8 mouse cellular contexts compared by ENCODE assay signal in genomic region chr8:122550995-122551264, GRCm38 (mm10). TPM values are rescaled to one million over a fixed set of nuclear protein-coding genes. Genes with fewer than 3 reads are reported as not detected.
DNase-seq lines count a peak whose midpoint lies in the region; ATAC-seq and TF ChIP-seq lines count a peak whose summit lies in the region.

No protein-coding gene starts in this region.

- no peak for TF ChIP-seq POLR2A in myocyte (IDR thresholded peaks at IDR 0.05; ENCODE audit: insufficient read length, low read depth)

- H3K4me3 ChIP-seq in left cerebral cortex, adult 2 months: peak overlapping the region; percentile 52
- H3K4me3 ChIP-seq in embryonic facial prominence, embryonic 13.5 days: peak overlapping the region; percentile 83
- peak overlapping the region; percentile 87 for H3K4me3 ChIP-seq in intestine, embryonic 15.5 days (replicated peaks)
- peak overlapping the region; percentile 86 for H3K4me3 ChIP-seq in myocyte

- peaks cover 54% of the 10 kb centered on the region for H3K4me1 ChIP-seq in embryonic facial prominence, embryonic 13.5 days
- peaks cover 48% of the 10 kb centered on the region for H3K4me1 ChIP-seq in intestine, embryonic 15.5 days (replicated peaks)

- peak overlapping the region; percentile 77 for H3ac ChIP-seq in myocyte (ENCODE audit: control insufficient read depth, insufficient read length)

- no peak for DNase-seq in left cerebral cortex, adult 2 months (ENCODE audit: extremely low spot score in 1 of 2, low spot score in 2 of 2)
- no peak for DNase-seq in left cerebral cortex, adult 18-20 months (ENCODE audit: low spot score in 2 of 2)
- no peak for DNase-seq in layer of hippocampus, postnatal 10 days (ENCODE audit: low spot score in 2 of 2)
- DNase-seq in ovary, postnatal 14 days (ENCODE audit: low spot score): no peak
- DNase-seq in retina, postnatal 1 day: no peak

- H3K27ac ChIP-seq in left cerebral cortex, adult 2 months: peak overlapping the region; percentile 34; the same call in 1 of the 2 replicates
- H3K27ac ChIP-seq in embryonic facial prominence, embryonic 13.5 days: peak overlapping the region; percentile 87
- peak overlapping the region; percentile 90 for H3K27ac ChIP-seq in intestine, embryonic 15.5 days

- H3K79me2 ChIP-seq in myocyte (ENCODE audit: control insufficient read depth, insufficient read depth): peaks cover 45% of the 10 kb centered on the region

- peak overlapping the region; percentile 91 for H3K9ac ChIP-seq in embryonic facial prominence, embryonic 13.5 days
- H3K9ac ChIP-seq in intestine, embryonic 15.5 days: peak overlapping the region; percentile 85

- peaks cover 5% of the 10 kb centered on the region; the same call in 1 of the 2 replicates for H3K36me3 ChIP-seq in embryonic facial prominence, embryonic 13.5 days
- no peaks in the 10 kb centered on the region for H3K36me3 ChIP-seq in intestine, embryonic 15.5 days
- H3K36me3 ChIP-seq in myocyte (ENCODE audit: control insufficient read depth, insufficient read depth): peaks cover 3% of the 10 kb centered on the region

- peak overlapping the region; percentile 84 for H3K4me2 ChIP-seq in embryonic facial prominence, embryonic 13.5 days
- H3K4me2 ChIP-seq in intestine, embryonic 15.5 days (replicated peaks): peak overlapping the region; percentile 92
- peak overlapping the region; percentile 2 for H3K4me2 ChIP-seq in myocyte (ENCODE audit: low read depth)

- intact Hi-C loops in left cerebral cortex, adult 2 months (cut with DNase I): loop anchor here (1.0 kb wide), 1 partner anchor 50 kb away; no protein-coding TSS in a partner anchor

- no peaks in the 10 kb centered on the region for H3K9me3 ChIP-seq in embryonic facial prominence, embryonic 13.5 days
- no peaks in the 10 kb centered on the region for H3K9me3 ChIP-seq in intestine, embryonic 15.5 days

- no peaks in the 10 kb centered on the region for H3K27me3 ChIP-seq in embryonic facial prominence, embryonic 13.5 days
- no peaks in the 10 kb centered on the region for H3K27me3 ChIP-seq in intestine, embryonic 15.5 days (replicated peaks)
- H3K27me3 ChIP-seq in myocyte (ENCODE audit: control insufficient read depth, insufficient read depth, insufficient read length): no peaks in the 10 kb centered on the region

- TF ChIP-seq CTCF in left cerebral cortex, adult 2 months (IDR thresholded peaks at IDR 0.05): no peak

- 0% methylated on average over 42 of the region's 43 CpGs for WGBS in embryonic facial prominence, embryonic 13.5 days
- 0% methylated on average over 43 of the region's 43 CpGs for WGBS in intestine, embryonic 15.5 days

- no peak for ATAC-seq in embryonic facial prominence, embryonic 13.5 days (ENCODE audit: insufficient number of reproducible peaks, insufficient read depth, low FRiP score, low TSS enrichment, low read depth)
- peak; percentile 55 for ATAC-seq in intestine, embryonic 15.5 days

TF ChIP-seq in myocyte, 11 proteins besides CTCF, POLR2A, EP300 and RAD21:
- TF ChIP-seq USF1 (IDR thresholded peaks at IDR 0.05; ENCODE audit: low read depth): no peak
- TF ChIP-seq E2F4 (IDR thresholded peaks at IDR 0.05; ENCODE audit: insufficient read depth): no peak
- TF ChIP-seq SRF (IDR thresholded peaks at IDR 0.05; ENCODE audit: control insufficient read depth, insufficient read length, low read depth): no peak

RNA-seq across cellular contexts. Expression of gene Piezo1, which starts 0.2 kb away (rescaled TPM):
- total RNA-seq in left cerebral cortex, adult 2 months (2021): 1 to 10 TPM; 6.8 to 7.7 TPM
- 1 to 10 TPM; 5.2 to 5.5 TPM for total RNA-seq in left cerebral cortex, adult 18-20 months (2021)
- 8.4 and 16.2 TPM in 2 replicates for polyA plus RNA-seq in embryonic facial prominence, embryonic 13.5 days (2015; fragmentation: Nextera tagmentation; extraction: Ambion mirVana)
- 10.8 and 12.2 TPM in 2 replicates for polyA plus RNA-seq in intestine, embryonic 15.5 days (2015; fragmentation: Nextera tagmentation; extraction: Ambion mirVana)
- polyA plus RNA-seq in myocyte (2012; fragmentation: generic; extraction: Trizol): 156 TPM
- total RNA-seq in layer of hippocampus, postnatal 10 days (2021): 1 to 10 TPM; 8.2 to 8.9 TPM

RNA-seq across cellular contexts. Expression of gene Cdt1, which starts 16.9 kb away (rescaled TPM):
- 1 to 10 TPM; 2.5 to 5.0 TPM for total RNA-seq in left cerebral cortex, adult 2 months (2021)
- total RNA-seq in left cerebral cortex, adult 18-20 months (2021): 1 to 10 TPM; 2.9 to 3.9 TPM
- 34.3 and 39.6 TPM in 2 replicates for polyA plus RNA-seq in embryonic facial prominence, embryonic 13.5 days (2015; fragmentation: Nextera tagmentation; extraction: Ambion mirVana)
- 40.3 and 41.8 TPM in 2 replicates for polyA plus RNA-seq in intestine, embryonic 15.5 days (2015; fragmentation: Nextera tagmentation; extraction: Ambion mirVana)
- polyA plus RNA-seq in myocyte (2012; fragmentation: generic; extraction: Trizol): 19.7 TPM
- 1 to 10 TPM; 3.0 to 5.0 TPM for total RNA-seq in layer of hippocampus, postnatal 10 days (2021)

RNA-seq across cellular contexts. Expression of gene Aprt, which starts 25.8 kb away (rescaled TPM):
- 10 to 100 TPM; 52.8 to 56.0 TPM for total RNA-seq in left cerebral cortex, adult 2 months (2021)
- 10 to 100 TPM; 48.4 to 52.0 TPM for total RNA-seq in left cerebral cortex, adult 18-20 months (2021)
- 296 and 355 TPM in 2 replicates for polyA plus RNA-seq in embryonic facial prominence, embryonic 13.5 days (2015; fragmentation: Nextera tagmentation; extraction: Ambion mirVana)
- polyA plus RNA-seq in intestine, embryonic 15.5 days (2015; fragmentation: Nextera tagmentation; extraction: Ambion mirVana): 545 and 612 TPM in 2 replicates
- 261 TPM for polyA plus RNA-seq in myocyte (2012; fragmentation: generic; extraction: Trizol)
- total RNA-seq in layer of hippocampus, postnatal 10 days (2021): 10 to 100 TPM; 91.6 to 94.0 TPM

Comparison
In these comparisons a context has a peak if more than half of its experiments do, and no peak if none do; other contexts are left out.
1. H3K27ac ChIP-seq: peak in every context shown above with its lines; median percentile 90 in intestine, embryonic 15.5 days; 87 in embryonic facial prominence, embryonic 13.5 days; 34 in left cerebral cortex, adult 2 months.
2. H3K4me2 ChIP-seq: peak in every context shown above with its lines; median percentile 92 in intestine, embryonic 15.5 days; 84 in embryonic facial prominence, embryonic 13.5 days; 2 in myocyte.